Mouse (Mus musculus) ovary, postnatal 10 days (tissue): Measurements from ENCODE around the gene Bnip2.

Source experiments
- DNase-seq: peaks from one replicate; pipeline ENCODE4 v3.0.0; 2022; ENCODE audit warnings: low spot score

Bnip2 gene

DNA sequence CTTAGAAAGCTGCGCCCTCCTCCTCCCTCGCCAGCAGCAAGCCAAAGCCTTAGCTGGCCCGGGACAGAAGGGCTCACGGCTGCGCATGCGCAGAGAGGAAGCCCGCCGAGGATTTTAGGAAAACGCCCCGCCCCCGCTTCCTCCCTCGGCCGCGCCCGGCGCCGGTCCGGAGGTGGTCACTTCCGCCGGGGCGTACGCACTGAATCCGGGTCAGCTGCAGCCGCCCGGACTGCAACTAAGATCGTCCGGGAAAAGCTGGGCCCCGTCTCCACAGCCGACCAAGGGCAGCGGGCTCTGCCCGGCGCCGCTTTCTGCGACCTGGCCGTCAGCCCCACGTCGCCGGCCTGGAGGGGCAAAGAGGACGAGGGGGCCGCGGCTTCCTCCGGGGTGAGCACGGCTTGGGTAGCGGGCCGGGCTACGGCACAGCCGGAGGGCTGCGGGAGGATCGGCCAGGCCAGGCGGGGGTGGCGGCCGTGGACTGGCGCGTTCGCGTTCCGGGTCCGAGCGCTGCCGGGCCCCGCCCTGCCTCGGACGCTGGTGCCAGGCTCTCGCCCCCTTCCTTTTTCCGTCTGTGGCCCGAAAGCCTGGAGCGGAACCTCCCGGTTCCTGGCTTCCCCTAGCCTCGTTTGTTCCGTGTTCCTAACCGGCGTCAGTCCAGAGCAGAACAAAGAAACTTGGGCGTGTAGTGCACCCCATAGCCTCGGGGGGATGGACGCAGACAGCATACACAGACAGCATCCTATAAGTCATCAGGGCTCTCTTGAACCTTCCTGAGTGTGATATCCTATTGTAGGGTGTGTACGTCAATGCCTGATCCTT lies at the start of gene Bnip2:
TSS of gene Bnip2 (plus strand) at position 164 of the 819 bp plus-strand sequence.
- DNase-seq, result peak; percentile 87

- no peak for DNase-seq
These were observed 48.3 kb upstream of the Bnip2 start for GRCm38 (mm10) chr9:69940839-69941490.

DNA sequence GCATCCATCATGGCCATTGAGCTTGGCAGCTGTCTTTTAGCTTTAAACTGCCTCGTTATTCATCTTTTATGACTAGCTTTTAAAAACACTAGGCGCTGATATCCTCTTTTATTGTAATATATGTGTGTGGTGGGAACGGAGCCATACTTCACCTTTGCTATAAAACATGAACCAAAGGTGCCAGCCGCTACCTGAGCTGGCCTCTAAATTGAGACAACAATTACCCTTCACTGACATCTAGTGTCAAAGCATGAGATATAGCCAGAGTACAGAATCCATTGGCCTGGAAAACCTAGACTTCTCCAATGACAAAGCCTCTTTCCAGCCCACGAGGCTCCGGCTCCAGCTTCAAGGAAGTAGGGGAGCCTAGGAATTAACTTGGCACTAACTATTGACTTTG lies 47.7 kb upstream of the Bnip2 start:
- DNase-seq, result no peak

GRCm38 (mm10) chr9:69948964-69949363 lies 40.3 kb upstream of the Bnip2 start:
- DNase-seq, result peak; percentile 6

DNA sequence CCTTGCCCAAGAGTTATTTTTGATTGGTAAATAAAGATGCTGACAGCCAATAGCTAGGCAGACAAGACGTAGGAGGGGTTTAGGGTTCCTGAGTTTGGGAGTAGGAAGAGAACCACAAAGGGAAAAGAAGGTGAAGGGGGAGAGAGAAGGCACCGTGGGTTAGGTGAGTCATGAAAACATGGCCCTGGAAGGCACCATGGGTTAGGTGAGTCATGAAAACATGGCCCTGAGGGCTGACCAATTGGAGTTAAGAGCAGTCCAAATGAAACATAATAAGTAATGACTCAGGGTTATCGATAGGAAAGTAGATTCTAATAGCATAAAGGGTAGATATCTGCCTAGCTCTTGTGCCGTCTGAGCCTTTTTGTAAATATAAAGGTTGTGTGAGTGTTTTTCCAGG lies 39.6 kb upstream of the Bnip2 start:
- DNase-seq, result no peak

GRCm38 (mm10) chr9:69961007-69961406 lies 28.3 kb upstream of the Bnip2 start:
- DNase-seq, result no peak

- no peak for DNase-seq
These were observed 24.9 kb upstream of the Bnip2 start for GRCm38 (mm10) chr9:69964370-69964769.

DNA sequence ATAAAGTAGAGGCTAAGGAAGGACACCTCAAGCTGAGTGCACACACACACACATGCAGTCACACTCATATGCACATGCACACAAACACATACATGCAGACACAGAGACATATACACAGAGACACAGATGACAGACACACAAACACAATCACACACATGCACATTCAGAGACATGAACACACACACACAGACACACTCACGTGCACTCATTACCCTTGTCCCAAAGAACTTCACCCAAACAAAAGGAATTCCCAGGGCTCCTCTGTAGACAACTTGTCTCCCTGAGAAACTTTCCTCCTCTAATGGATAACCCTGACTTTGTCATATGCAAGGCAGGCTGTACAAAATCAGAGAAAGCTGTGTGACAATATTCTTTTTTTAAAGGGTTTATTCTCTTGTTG lies 3.7 kb upstream of the Bnip2 start:
- DNase-seq, result no peak

- no peak for DNase-seq
These were observed 3.2 kb upstream of the Bnip2 start for GRCm38 (mm10) chr9:69986063-69986462.

GRCm38 (mm10) chr9:69986571-69986970 lies 2.7 kb upstream of the Bnip2 start:
- DNase-seq, result no peak

GRCm38 (mm10) chr9:69987579-69987978 lies 1.7 kb upstream of the Bnip2 start:
- DNase-seq, result peak; percentile 29

- DNase-seq, result no peak
These were observed 462 bp upstream of the Bnip2 start for GRCm38 (mm10) chr9:69988706-69989302.

DNA sequence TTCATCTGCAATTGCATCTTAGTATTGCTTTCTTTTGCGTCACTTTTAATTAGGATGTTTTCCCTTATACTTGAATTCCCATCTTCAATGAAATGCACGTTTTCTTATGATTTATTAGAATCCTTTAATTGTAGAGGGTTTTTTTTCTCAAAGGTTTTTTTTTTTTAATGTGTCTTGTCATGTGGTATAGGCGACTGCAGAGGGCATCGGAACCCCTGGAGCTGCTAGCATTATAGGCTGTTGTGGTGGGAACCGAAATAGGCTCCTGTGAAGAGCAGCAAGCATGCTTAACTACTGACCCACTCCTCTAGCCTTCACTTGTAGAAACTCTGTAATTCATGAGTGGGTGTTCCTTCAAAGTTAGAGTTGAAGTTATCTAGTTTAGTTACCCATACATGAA lies 1.1 kb downstream of the Bnip2 start:
- DNase-seq, result no peak

GRCm38 (mm10) chr9:69992841-69993277 lies 3.6 kb downstream of the Bnip2 start:
- DNase-seq, result no peak

DNA sequence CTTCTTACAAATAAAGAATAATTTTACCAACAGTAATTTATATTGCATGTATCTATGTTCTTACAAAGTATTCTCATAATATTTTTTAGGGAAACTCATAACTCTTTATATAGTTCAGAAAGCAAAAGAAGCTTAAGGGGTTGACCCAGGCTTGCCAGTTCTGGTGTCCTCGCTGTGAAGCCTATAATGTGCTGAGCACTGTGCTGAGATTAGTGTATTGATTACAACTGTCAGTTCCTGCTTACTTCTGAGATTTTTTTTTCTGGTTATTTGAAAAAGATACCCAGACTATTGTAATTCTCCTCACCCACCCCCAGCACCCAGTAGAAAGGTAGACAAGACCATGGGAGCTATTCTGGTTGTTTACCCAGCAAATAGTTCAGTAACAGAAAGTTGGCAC lies 4.2 kb downstream of the Bnip2 start:
- DNase-seq, result no peak

- DNase-seq, result no peak
These were observed 5.3 kb downstream of the Bnip2 start for GRCm38 (mm10) chr9:69994547-69994946.

DNA sequence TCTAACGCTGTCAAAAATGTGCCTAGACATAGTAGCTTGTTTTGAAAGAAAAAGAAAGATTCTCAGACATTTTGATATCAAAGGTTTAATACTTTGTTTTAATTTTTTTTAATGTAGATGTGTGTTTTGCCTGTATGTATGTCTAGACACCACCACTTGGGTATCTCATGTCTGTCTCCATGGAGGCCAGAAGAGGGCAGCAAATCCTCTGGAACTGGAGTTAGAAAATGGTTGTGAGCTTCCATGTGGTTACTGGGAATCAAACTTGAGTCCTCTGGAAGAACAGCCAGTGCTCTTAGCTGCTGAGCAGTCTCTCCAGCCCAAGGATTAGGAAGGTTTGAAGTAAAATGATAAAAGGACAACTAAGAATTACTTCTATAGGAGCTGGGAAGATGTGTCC lies 10.1 kb downstream of the Bnip2 start:
- DNase-seq, result no peak

DNA sequence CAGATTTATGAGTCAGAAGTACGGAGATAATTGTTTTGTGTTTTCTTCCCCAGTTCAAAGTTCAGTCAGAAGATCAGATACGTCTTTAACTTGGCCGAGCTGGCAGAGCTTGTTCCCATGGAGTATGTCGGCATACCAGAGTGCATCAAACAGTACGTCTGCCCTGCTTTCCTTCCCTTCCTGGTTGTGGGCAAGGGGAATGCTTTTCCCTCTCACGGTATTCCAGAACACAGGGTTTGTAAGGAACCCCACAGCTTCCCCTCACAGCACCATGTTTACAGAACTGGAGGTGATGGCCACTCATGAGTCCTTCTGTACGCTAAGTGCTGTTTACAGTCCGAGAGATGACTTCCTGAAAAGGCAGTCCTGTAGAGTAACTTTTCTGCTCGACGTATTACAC lies 14.2 kb downstream of the Bnip2 start:
- no peak for DNase-seq

DNA sequence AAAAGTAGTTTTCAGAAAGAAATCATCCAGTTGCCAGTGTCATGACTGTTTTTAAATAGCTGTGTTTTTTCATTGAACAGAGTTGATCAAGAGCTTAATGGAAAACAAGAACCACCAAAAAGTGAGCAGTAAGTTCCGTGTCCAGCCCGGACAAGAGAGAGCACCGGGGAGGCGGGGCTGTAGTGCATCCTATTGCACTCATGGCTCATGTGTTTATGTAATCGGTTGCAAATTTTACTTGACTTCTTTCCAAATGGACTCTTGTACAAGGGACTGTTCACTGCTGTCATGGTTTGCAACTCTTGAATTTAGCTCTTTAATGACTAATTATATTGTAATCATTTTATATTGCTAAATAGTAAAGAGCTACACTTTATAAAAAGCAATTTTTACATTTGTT lies 17.7 kb downstream of the Bnip2 start:
- no peak for DNase-seq

GRCm38 (mm10) chr9:70007506-70008248 lies 18.4 kb downstream of the Bnip2 start:
- no peak for DNase-seq

DNA sequence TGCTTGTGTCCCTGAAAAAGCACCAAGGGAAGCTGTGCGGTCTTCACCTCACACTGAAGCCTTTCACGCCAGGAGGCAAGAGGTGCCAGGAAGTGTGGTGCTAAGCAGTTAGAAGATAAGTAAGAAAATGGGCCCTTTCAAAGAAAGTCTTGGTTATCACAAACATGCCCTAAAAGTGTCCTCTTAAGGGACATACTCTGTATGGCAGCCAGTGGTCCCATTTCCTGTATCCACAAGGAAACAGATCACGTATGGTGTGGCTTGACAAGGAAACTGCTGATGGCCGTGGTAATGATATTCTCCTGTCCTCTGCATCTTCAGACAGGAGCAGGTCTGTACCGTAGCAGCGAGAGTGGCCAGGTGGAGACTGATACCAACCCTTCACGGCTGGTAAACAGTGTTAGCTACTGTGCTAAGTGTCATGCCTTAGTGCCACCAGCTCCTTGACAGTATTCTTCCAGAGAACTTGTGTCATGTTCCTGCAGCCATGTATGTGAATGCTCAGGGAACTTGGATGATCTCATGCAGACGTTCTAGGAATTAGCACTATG lies 20.6 kb downstream of the Bnip2 start:
- DNase-seq, result no peak
